Mouse (Mus musculus): ENCODE measurements around the gene Gm20479.
A peak's percentile ranks its signal among the peaks of the same experiment; 100 is the strongest.

Gm20479 gene

GRCm38 (mm10) chr7:27356861-27357594 lies at the start of gene Gm20479:
Gm20479 (minus strand) TSS chr7:27357419.
- Histone ChIP-seq H3K4me1 (replicated peaks; ENCODE audit: low read depth, low read length) (peaks cover 88% of the 10 kb centered on the region), H3K36me3 (ENCODE audit: insufficient read depth, low read length) (peaks cover 28% of the 10 kb centered on the region), H3K9me3 (ENCODE audit: low read length) (no peaks in the 10 kb centered on the region), H3K4me3 (replicated peaks; ENCODE audit: low read length) (peak within 1 kb of the TSS; percentile 86), H3K27me3 (ENCODE audit: insufficient read depth, low read length) (no peaks in the 10 kb centered on the region)
- no peak for TF ChIP-seq NANOG (IDR thresholded peaks at IDR 0.05; ENCODE audit: borderline replicate concordance, low read length)
- TF ChIP-seq POU5F1 (IDR thresholded peaks at IDR 0.05; ENCODE audit: borderline replicate concordance, low read length): no peak
- no peak for TF ChIP-seq CTCF (conservative IDR thresholded peaks at IDR 0.05; ENCODE audit: low read length)

- H3K36me3 ChIP-seq (ENCODE audit: insufficient read depth, low read length): peaks cover 2% of the 10 kb centered on the region
- H3K4me3 ChIP-seq (replicated peaks; ENCODE audit: low read length): no peak overlapping the region
- peaks cover 49% of the 10 kb centered on the region for H3K27me3 ChIP-seq (ENCODE audit: insufficient read depth, low read length)
- TF ChIP-seq CTCF (conservative IDR thresholded peaks at IDR 0.05; ENCODE audit: low read length) (peak; percentile 71), POU5F1 (IDR thresholded peaks at IDR 0.05; ENCODE audit: borderline replicate concordance, low read length) (no peak), NANOG (IDR thresholded peaks at IDR 0.05; ENCODE audit: borderline replicate concordance, low read length) (no peak)
- no peaks in the 10 kb centered on the region; the same call in 1 of the 2 replicates for H3K9me3 ChIP-seq (ENCODE audit: low read length)
- H3K4me1 ChIP-seq (replicated peaks; ENCODE audit: low read depth, low read length): peaks cover 51% of the 10 kb centered on the region
Measured at GRCm38 (mm10) chr7:27406481-27406880, 49.3 kb upstream of the Gm20479 start.

- H3K4me1 ChIP-seq (replicated peaks; ENCODE audit: low read depth, low read length): peaks cover 51% of the 10 kb centered on the region
- no peaks in the 10 kb centered on the region; the same call in 1 of the 2 replicates for H3K9me3 ChIP-seq (ENCODE audit: low read length)
- H3K36me3 ChIP-seq (ENCODE audit: insufficient read depth, low read length): peaks cover 18% of the 10 kb centered on the region
- peak overlapping the region; percentile 83 for H3K4me3 ChIP-seq (replicated peaks; ENCODE audit: low read length)
- TF ChIP-seq POU5F1 (IDR thresholded peaks at IDR 0.05; ENCODE audit: borderline replicate concordance, low read length) (no peak), NANOG (IDR thresholded peaks at IDR 0.05; ENCODE audit: borderline replicate concordance, low read length) (no peak), CTCF (conservative IDR thresholded peaks at IDR 0.05; ENCODE audit: low read length) (no peak)
- peaks cover 41% of the 10 kb centered on the region for H3K27me3 ChIP-seq (ENCODE audit: insufficient read depth, low read length)
Measured at GRCm38 (mm10) chr7:27404203-27404942, 47.2 kb upstream of the Gm20479 start.

GRCm38 (mm10) chr7:27402675-27403074 lies 45.5 kb upstream of the Gm20479 start:
- peak overlapping the region; percentile 62 for H3K4me3 ChIP-seq (replicated peaks; ENCODE audit: low read length)
- peaks cover 20% of the 10 kb centered on the region for H3K36me3 ChIP-seq (ENCODE audit: insufficient read depth, low read length)
- no peaks in the 10 kb centered on the region; the same call in 1 of the 2 replicates for H3K9me3 ChIP-seq (ENCODE audit: low read length)
- H3K27me3 ChIP-seq (ENCODE audit: insufficient read depth, low read length): peaks cover 28% of the 10 kb centered on the region
- TF ChIP-seq POU5F1 (IDR thresholded peaks at IDR 0.05; ENCODE audit: borderline replicate concordance, low read length): no peak
- TF ChIP-seq CTCF (conservative IDR thresholded peaks at IDR 0.05; ENCODE audit: low read length): peak; percentile 86
- H3K4me1 ChIP-seq (replicated peaks; ENCODE audit: low read depth, low read length): peaks cover 54% of the 10 kb centered on the region

GRCm38 (mm10) chr7:27400545-27400944 lies 43.3 kb upstream of the Gm20479 start:
- peaks cover 12% of the 10 kb centered on the region for H3K27me3 ChIP-seq (ENCODE audit: insufficient read depth, low read length)
- TF ChIP-seq NANOG (IDR thresholded peaks at IDR 0.05; ENCODE audit: borderline replicate concordance, low read length) (no peak), CTCF (conservative IDR thresholded peaks at IDR 0.05; ENCODE audit: low read length) (no peak), POU5F1 (IDR thresholded peaks at IDR 0.05; ENCODE audit: borderline replicate concordance, low read length) (no peak)
- H3K9me3 ChIP-seq (ENCODE audit: low read length): no peaks in the 10 kb centered on the region
- H3K4me1 ChIP-seq (replicated peaks; ENCODE audit: low read depth, low read length): peaks cover 61% of the 10 kb centered on the region
- peaks cover 20% of the 10 kb centered on the region for H3K36me3 ChIP-seq (ENCODE audit: insufficient read depth, low read length)
- no peak overlapping the region for H3K4me3 ChIP-seq (replicated peaks; ENCODE audit: low read length)

GRCm38 (mm10) chr7:27397048-27397949 lies 40.1 kb upstream of the Gm20479 start:
- H3K4me3 ChIP-seq (replicated peaks; ENCODE audit: low read length): peak overlapping the region; percentile 74
- peaks cover 71% of the 10 kb centered on the region for H3K4me1 ChIP-seq (replicated peaks; ENCODE audit: low read depth, low read length)
- H3K9me3 ChIP-seq (ENCODE audit: low read length): no peaks in the 10 kb centered on the region
- H3K36me3 ChIP-seq (ENCODE audit: insufficient read depth, low read length): peaks cover 26% of the 10 kb centered on the region
- H3K27me3 ChIP-seq (ENCODE audit: insufficient read depth, low read length): no peaks in the 10 kb centered on the region
- TF ChIP-seq CTCF (conservative IDR thresholded peaks at IDR 0.05; ENCODE audit: low read length) (peak; percentile 82), POU5F1 (IDR thresholded peaks at IDR 0.05; ENCODE audit: borderline replicate concordance, low read length) (no peak)

GRCm38 (mm10) chr7:27396184-27397047 lies 39.2 kb upstream of the Gm20479 start:
- peaks cover 70% of the 10 kb centered on the region for H3K4me1 ChIP-seq (replicated peaks; ENCODE audit: low read depth, low read length)
- H3K9me3 ChIP-seq (ENCODE audit: low read length): no peaks in the 10 kb centered on the region
- TF ChIP-seq CTCF (conservative IDR thresholded peaks at IDR 0.05; ENCODE audit: low read length) (no peak), POU5F1 (IDR thresholded peaks at IDR 0.05; ENCODE audit: borderline replicate concordance, low read length) (no peak), NANOG (IDR thresholded peaks at IDR 0.05; ENCODE audit: borderline replicate concordance, low read length) (no peak)
- peak overlapping the region; percentile 80 for H3K4me3 ChIP-seq (replicated peaks; ENCODE audit: low read length)
- peaks cover 26% of the 10 kb centered on the region for H3K36me3 ChIP-seq (ENCODE audit: insufficient read depth, low read length)
- H3K27me3 ChIP-seq (ENCODE audit: insufficient read depth, low read length): no peaks in the 10 kb centered on the region
